Mouse (Mus musculus) neural tube, embryonic 11.5 days (tissue): ENCODE data around the gene Gbx2. TPM values are rescaled to one million over a fixed set of nuclear protein-coding genes. Genes with fewer than 3 reads are reported as not detected.

ENCODE experiments used
- ATAC-seq: fragments of 200-750 bp; cut with Nextera tagmentation; 2 replicates; pipeline ENCODE4 v1.8.0; 2017; ENCODE audit warnings: moderate number of reproducible peaks, mild to moderate bottlenecking, moderate TSS enrichment, moderate library complexity; ENCODE audit not compliant: insufficient read depth, low FRiP score, low TSS enrichment
- DNase-seq: peaks from one replicate; pipeline ENCODE4 v3.0.0-alpha.2; 2015; ENCODE audit warnings: low spot score
- H3K27ac ChIP-seq: fragments of 300-500 bp; sonication (generic); 2 replicates; pipeline ENCODE4 v1.5.1; 2014; ENCODE audit warnings: low read depth, mild to moderate bottlenecking, low read length
- H3K27me3 ChIP-seq: fragments of 300-500 bp; sonication (generic); 2 replicates; pipeline ENCODE4 v1.6.1; 2014; ENCODE audit warnings: mild to moderate bottlenecking, low read length, mixed read lengths; ENCODE audit not compliant: control insufficient read depth, insufficient read depth
- H3K36me3 ChIP-seq: fragments of 300-500 bp; sonication (generic); 2 replicates; pipeline ENCODE4 v1.6.1; 2014; ENCODE audit warnings: mild to moderate bottlenecking, low read length, moderate library complexity, mixed read lengths; ENCODE audit not compliant: control insufficient read depth, insufficient read depth
- H3K4me1 ChIP-seq: fragments of 300-500 bp; sonication (generic); 2 replicates; pipeline ENCODE4 v1.6.1; 2014; ENCODE audit warnings: low read length, mixed read lengths; ENCODE audit not compliant: control insufficient read depth, insufficient read depth
- H3K4me2 ChIP-seq: fragments of 300-500 bp; sonication (generic); 2 replicates; pipeline ENCODE4 v1.6.1; 2014; ENCODE audit warnings: low read depth, mild to moderate bottlenecking, moderate library complexity
- H3K4me3 ChIP-seq: fragments of 300-500 bp; sonication (generic); 2 replicates; pipeline ENCODE4 v1.5.1; 2014; ENCODE audit warnings: low read depth, low read length
- H3K9ac ChIP-seq: fragments of 300-500 bp; sonication (generic); 2 replicates; pipeline ENCODE4 v1.6.1; 2014; ENCODE audit warnings: mild to moderate bottlenecking, low read length
- H3K9me3 ChIP-seq: fragments of 300-500 bp; sonication (generic); 2 replicates; pipeline ENCODE4 v1.6.1; 2016; ENCODE audit warnings: low read length; ENCODE audit not compliant: control insufficient read depth
- WGBS: fragments of 180-500 bp; shearing (Covaris S2); extraction: QIAGEN DNeasy Blood & Tissue Kit; methylation state at CpG from one replicate; pipeline ENCODE4 v1.1.7; 2014; 5-methylcytosine and 5-hydroxymethylcytosine counted together
- polyA plus RNA-seq: library from polyadenylated mRNA; unstranded; fragments of >200 nt; fragmentation: Nextera tagmentation; extraction: Ambion mirVana; gene quantifications from 2 replicates; pipeline ENCODE4 v1.2.1, GENCODE M21; 2014

The Gbx2 gene
- polyA plus RNA-seq, 1 experiment from 2014 or later = 45.8 TPM

DNA sequence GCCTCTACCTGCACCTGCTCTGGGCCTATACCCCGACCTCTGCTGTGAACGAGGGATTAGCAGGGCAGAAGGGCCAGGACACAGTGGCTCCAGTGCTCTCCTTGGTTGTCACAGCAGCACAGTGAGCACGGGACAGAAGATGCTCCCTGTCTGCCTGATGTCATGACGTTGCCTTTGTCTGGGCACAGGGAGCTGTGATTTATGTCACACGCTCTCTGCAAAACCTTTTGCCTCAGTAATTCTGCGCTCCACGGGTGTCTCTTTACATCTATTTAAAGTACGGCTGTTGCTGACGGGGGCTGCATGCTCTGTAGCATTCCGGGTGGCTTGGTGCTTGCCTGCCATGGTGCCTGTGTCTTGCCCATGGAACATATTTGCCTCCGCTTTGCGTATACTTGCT lies 33.4 kb upstream of the Gbx2 start:
- H3K4me1 ChIP-seq = peaks cover 33% of the 10 kb centered on the region
- DNase-seq = peak; percentile 52

DNA sequence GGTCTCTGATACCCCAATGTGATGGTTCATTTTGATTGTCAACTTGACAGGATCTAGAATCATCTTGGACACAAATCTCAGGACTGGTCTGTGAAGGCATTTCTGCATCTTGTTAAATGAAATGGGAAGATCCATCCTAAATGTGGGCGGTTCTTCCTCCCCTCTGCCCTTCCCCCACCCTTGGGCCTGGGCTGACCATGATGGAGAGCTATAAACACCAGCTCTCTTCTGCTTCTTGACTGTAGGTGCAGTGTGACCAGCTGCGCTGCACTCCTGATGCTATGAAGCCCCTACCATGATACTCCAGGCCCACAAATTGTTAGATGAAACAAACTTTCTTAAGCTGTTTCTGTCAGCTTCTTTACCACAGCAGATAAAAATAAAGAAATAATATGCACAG lies 32.3 kb upstream of the Gbx2 start:
- no peak overlapping the region for H3K4me3 ChIP-seq
- H3K4me1 ChIP-seq = peaks cover 28% of the 10 kb centered on the region
- H3K4me2 ChIP-seq = no peak overlapping the region
- WGBS = 90% methylated on average over 2 of the region's 2 CpGs
- DNase-seq (no peak), ATAC-seq (no peak)
- H3K9me3 ChIP-seq = no peaks in the 10 kb centered on the region
- no peak overlapping the region for H3K27ac ChIP-seq
- no peaks in the 10 kb centered on the region for H3K36me3 ChIP-seq
- peaks cover 13% of the 10 kb centered on the region for H3K27me3 ChIP-seq
- no peak overlapping the region for H3K9ac ChIP-seq

More for the DNA sequence above, 33.4 kb upstream of the Gbx2 start:
- no peaks in the 10 kb centered on the region for H3K9me3 ChIP-seq
- H3K27me3 ChIP-seq = peaks cover 25% of the 10 kb centered on the region
- no peak overlapping the region for H3K4me3 ChIP-seq
- H3K4me2 ChIP-seq = no peak overlapping the region
- ATAC-seq = peak; percentile 54
- H3K27ac ChIP-seq = 0 out of 2 replicates have a peak overlapping the region, but pooled peaks have one; percentile 27
- 32% methylated on average over 12 of the region's 12 CpGs for WGBS
- no peak overlapping the region for H3K9ac ChIP-seq
- no peaks in the 10 kb centered on the region for H3K36me3 ChIP-seq

DNA sequence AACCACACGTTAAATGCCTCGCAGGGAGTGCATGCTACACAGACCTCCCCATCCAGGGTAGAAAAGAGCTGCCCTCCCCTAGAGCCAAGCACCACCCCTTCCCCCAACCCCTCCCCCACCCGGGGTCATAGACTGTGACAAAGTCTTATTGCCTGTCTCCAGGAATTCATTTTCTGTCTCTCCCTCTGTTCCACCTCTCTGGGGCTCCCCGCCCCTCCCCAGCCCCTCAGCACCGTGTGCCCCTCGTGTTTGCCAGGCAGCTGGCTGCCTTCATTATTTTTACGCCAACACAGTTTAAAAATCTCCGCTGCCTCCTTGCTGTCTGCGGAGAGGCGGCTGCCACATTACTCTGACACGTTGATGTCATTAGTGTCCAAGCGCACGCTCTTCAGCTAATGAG lies 31.1 kb upstream of the Gbx2 start:
- ATAC-seq = peak; percentile 67
- peak; percentile 67 for DNase-seq
- 6% methylated on average over 13 of the region's 13 CpGs for WGBS
- Histone ChIP-seq H3K4me3 (no peak overlapping the region), H3K36me3 (no peaks in the 10 kb centered on the region), H3K27ac (peak overlapping the region; percentile 56; the same call in 1 of the 2 replicates), H3K4me2 (peak overlapping the region; percentile 9; the same call in 1 of the 2 replicates), H3K4me1 (peaks cover 28% of the 10 kb centered on the region), H3K9ac (peak overlapping the region; percentile 10; the same call in 1 of the 2 replicates), H3K27me3 (peaks cover 1% of the 10 kb centered on the region), H3K9me3 (no peaks in the 10 kb centered on the region)

DNA sequence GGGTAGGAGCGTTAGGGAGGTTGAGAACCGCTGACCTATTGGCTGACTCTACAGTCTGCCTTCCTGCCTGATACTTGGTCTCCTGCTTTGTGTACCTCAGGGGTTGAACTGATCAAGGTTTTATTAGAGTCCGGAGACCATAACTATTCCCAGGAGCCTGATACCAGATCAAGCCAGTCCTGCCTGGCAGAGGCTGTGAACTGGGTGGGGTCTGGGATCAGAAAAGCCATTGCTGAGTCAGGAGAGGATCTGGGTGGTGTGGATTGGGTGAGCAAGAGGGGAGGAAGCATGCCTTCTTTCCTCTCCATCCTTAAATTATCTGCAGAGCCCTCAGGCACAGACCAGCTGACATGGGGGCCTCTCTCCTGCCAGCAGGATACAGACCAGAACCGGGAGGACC lies 28.4 kb upstream of the Gbx2 start:
- no peak for ATAC-seq
- Histone ChIP-seq H3K27me3 (no peaks in the 10 kb centered on the region), H3K36me3 (no peaks in the 10 kb centered on the region), H3K9ac (no peak overlapping the region), H3K9me3 (no peaks in the 10 kb centered on the region), H3K4me1 (peaks cover 19% of the 10 kb centered on the region), H3K4me2 (no peak overlapping the region), H3K4me3 (no peak overlapping the region), H3K27ac (no peak overlapping the region)
- DNase-seq = no peak
- 87% methylated on average over 4 of the region's 4 CpGs for WGBS

GRCm38 (mm10) chr1:89943202-89943601 lies 12.2 kb upstream of the Gbx2 start:
- ATAC-seq (no peak; the same call in 1 of the 2 replicates), DNase-seq (peak; percentile 86)
- H3K36me3 ChIP-seq = no peaks in the 10 kb centered on the region
- WGBS = 3% methylated on average over 16 of the region's 16 CpGs
- H3K27ac ChIP-seq = no peak overlapping the region
- H3K4me3 ChIP-seq = no peak overlapping the region
- H3K9me3 ChIP-seq = no peaks in the 10 kb centered on the region
- H3K4me1 ChIP-seq = peaks cover 10% of the 10 kb centered on the region; the same call in 1 of the 2 replicates
- peaks cover 7% of the 10 kb centered on the region for H3K27me3 ChIP-seq
- H3K9ac ChIP-seq = no peak overlapping the region
- H3K4me2 ChIP-seq = peak overlapping the region; percentile 70

- peak overlapping the region; percentile 35 for H3K4me3 ChIP-seq
- WGBS = 1% methylated on average over 15 of the region's 15 CpGs
- no peaks in the 10 kb centered on the region for H3K36me3 ChIP-seq
- ATAC-seq (no peak), DNase-seq (no peak)
- H3K4me2 ChIP-seq = peak overlapping the region; percentile 70
- H3K27ac ChIP-seq = no peak overlapping the region
- H3K9me3 ChIP-seq = no peaks in the 10 kb centered on the region
- peaks cover 10% of the 10 kb centered on the region; the same call in 1 of the 2 replicates for H3K4me1 ChIP-seq
- H3K9ac ChIP-seq = no peak overlapping the region; the same call in 1 of the 2 replicates
- H3K27me3 ChIP-seq = peaks cover 12% of the 10 kb centered on the region
Measured at GRCm38 (mm10) chr1:89942395-89942976, 11.5 kb upstream of the Gbx2 start.

DNA sequence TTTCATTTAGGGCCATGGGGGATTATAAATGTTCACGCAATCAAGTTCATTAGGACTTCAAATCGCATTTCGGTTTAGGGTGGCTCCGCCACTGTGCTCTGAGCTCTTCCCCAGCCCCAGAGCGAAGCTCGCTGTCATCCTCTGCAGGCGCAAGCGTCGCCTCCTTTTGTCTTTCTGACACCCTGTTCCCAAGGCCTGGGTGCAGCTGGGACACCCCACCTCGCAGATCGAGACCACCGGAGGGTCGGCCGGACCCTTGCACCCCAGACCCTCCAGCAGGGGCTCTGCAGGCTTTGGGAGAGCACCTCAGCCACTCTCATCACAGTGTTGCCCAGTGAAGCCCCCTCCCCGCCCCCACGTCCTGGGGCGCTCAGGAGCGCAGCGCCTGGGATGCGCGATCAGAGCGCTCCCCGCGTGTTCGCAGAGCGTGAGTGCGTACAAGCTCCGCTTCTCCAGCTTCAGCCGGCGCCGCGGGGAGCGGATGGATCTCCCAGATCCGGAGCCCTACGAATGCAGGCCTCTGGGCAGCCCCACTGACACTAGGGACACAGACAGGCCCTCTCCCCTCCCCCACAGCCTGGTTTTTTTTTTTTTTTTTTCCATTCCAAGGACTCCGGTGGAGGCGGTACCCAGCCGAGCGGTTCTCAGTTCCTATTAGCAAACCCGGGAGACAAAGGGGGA lies 10.9 kb upstream of the Gbx2 start:
- Histone ChIP-seq H3K4me3 (peak overlapping the region; percentile 35), H3K9me3 (no peaks in the 10 kb centered on the region), H3K27ac (peak overlapping the region; percentile 77), H3K27me3 (peaks cover 17% of the 10 kb centered on the region), H3K9ac (peak overlapping the region; percentile 55), H3K36me3 (no peaks in the 10 kb centered on the region), H3K4me2 (peak overlapping the region; percentile 70), H3K4me1 (peaks cover 10% of the 10 kb centered on the region; the same call in 1 of the 2 replicates)
- 0% methylated on average over 40 of the region's 40 CpGs for WGBS
- peak; percentile 62 for ATAC-seq
- peak; percentile 73 for DNase-seq

GRCm38 (mm10) chr1:89940961-89941524 lies 10.1 kb upstream of the Gbx2 start:
- DNase-seq = no peak
- H3K9me3 ChIP-seq = no peaks in the 10 kb centered on the region
- no peaks in the 10 kb centered on the region for H3K36me3 ChIP-seq
- H3K4me1 ChIP-seq = peaks cover 10% of the 10 kb centered on the region
- no peak overlapping the region for H3K9ac ChIP-seq
- no peak overlapping the region; the same call in 1 of the 2 replicates for H3K4me2 ChIP-seq
- no peak overlapping the region for H3K4me3 ChIP-seq
- ATAC-seq = no peak; the same call in 1 of the 2 replicates
- no peak overlapping the region for H3K27ac ChIP-seq
- H3K27me3 ChIP-seq = peaks cover 25% of the 10 kb centered on the region
- WGBS = 8% methylated on average over 15 of the region's 15 CpGs
